Mouse (Mus musculus) leukemia stem cell, adult 10-12 weeks (primary cell): ENCODE results near the gene Olfr459. TPM values are rescaled to one million over a fixed set of nuclear protein-coding genes. Genes with fewer than 3 reads are reported as not detected.

Experiments used
- polyA plus RNA-seq: library from polyadenylated mRNA; stranded (reverse); fragments of >175 nt; gene quantifications from 2 replicates; pipeline ENCODE4 v1.2.3, GENCODE M21; 2012; ENCODE audit warnings: low replicate concordance

Olfr459 gene
- polyA plus RNA-seq: not detected in 2 replicates

GRCm38 (mm10) chr6:41775077-41775476 lies at the start of gene Olfr459:
Olfr459 (minus strand) TSS chr6:41775177.

Other genes with a start within 250 kb of the Olfr459 start
- gene Ephb6, start 169.7 kb downstream of the Olfr459 start, polyA plus RNA-seq: 1.2 and 8.3 TPM in 2 replicates
- not detected in 2 replicates for gene Trpv6, start 138.8 kb downstream of the Olfr459 start, polyA plus RNA-seq
- gene Trpv5, start 94.4 kb downstream of the Olfr459 start, polyA plus RNA-seq: 0.05 TPM in 1 of 2 replicates, not detected in the other
- not detected in 2 replicates for gene Llcfc1, start 90.7 kb downstream of the Olfr459 start, polyA plus RNA-seq
- gene Kel, start 70.8 kb downstream of the Olfr459 start, polyA plus RNA-seq: 19.2 and 25.4 TPM in 2 replicates
- not detected in 2 replicates for gene Pip, start 72.4 kb upstream of the Olfr459 start, polyA plus RNA-seq
- gene Sval2, start 77.8 kb upstream of the Olfr459 start, polyA plus RNA-seq: not detected in 2 replicates
- gene Sval1, start 176.5 kb upstream of the Olfr459 start, polyA plus RNA-seq: not detected in 2 replicates
- not detected in 2 replicates for gene Sval3, start 193.0 kb upstream of the Olfr459 start, polyA plus RNA-seq